Mouse (Mus musculus): ENCODE data around the gene Rtl6.

The Rtl6 gene

DNA sequence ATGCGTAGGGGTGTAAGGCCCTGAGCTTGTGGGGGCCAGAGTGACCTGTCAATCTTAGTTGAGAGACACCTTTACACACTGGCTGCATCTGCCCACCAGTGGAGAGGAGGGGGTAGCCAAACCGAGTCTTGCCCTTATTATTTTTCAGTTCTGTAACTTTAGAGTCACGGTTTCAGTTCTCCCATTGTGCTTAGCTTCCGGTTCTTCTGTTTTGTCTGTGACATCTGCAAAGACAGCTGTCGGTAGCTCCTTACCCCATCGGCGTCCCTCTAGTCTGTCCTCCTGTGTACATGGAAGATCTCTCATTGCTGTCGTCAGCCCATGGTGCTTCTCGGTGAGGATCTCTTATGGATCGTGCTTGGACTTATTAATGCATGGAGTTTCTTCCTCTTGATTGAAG is 20.5 kb downstream of the Rtl6 start:
- DNase-seq (ENCODE audit: low read depth, low spot score) = no peak

DNA sequence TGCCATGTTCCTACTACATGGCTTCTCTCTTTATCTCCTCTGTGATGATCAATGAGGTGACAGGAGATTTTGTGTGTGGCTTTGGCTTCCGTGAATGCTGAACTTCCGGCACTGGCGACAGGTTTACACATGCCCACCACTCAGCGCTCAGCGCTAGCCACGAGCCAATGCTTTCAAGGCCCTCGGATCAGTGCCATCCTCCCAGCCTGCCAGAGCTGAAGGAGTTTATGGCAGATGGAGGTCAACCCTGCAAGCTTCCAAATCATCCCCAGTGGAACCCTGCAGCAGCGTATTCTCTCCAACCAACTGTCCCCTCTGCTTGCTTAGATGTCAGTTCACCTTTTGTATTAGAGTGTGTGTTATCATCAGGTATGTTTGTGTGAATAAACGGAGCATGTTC is 21.0 kb downstream of the Rtl6 start:
- no peak for DNase-seq (ENCODE audit: low read depth, low spot score)

DNA sequence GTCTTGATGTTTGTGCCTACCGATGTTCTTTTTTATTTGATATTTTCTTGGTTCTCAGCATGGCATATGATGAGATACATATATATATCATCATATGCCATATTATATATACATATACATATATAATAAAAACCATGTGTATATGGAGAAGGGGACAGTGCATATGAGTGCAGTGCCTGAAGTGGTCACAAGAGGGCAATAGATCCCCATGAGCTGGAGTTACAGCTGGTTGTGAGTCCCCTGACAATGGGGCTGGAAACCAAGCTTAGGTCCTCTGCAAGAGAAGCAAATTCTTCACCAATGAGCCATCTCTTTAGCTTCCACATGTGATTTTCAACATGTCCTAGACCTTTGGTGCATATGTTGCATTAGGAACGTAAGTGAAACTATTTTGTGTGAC is 21.7 kb downstream of the Rtl6 start:
- no peak for DNase-seq (ENCODE audit: low read depth, low spot score)

DNA sequence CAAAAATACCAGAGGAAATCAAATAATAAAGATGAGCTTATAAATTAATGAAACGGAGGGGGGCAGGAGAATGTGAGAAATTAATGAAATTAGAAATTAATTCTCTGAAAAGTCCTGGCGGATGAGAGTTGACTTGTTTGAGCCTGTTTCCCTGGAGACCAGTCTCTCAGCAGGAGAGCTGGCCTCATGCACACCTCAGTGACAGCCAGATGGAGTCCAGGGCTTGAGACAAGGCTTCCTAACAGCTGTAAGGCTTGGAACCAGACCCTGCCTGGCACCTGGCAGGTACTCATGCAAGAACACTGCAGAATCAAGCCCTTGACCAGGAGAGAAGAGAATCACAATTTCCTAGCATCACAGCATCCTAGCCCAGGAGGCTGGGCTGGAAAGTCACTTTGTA is 25.4 kb downstream of the Rtl6 start:
- peak; percentile 33 for DNase-seq (ENCODE audit: low read depth, low spot score)

DNA sequence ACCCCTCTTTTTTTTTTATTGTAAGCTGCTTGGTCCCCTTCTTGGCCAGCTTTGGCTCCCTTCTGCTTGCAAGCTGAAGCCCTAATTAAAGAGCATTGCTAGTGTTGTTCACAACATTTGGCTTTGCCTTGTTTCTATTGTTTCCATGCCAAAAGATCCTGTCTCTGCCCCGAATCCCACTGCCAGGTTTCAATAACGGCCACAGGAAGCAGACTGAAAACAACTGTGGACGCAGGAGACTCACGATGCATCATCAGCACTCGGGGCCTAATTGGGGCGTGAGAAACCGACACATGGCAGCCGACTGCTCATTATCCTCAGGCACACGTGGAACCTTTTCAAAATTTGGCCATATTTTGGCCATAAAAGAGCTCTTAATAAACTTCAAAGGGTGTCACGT is 26.1 kb downstream of the Rtl6 start:
- peak; percentile 48 for DNase-seq (ENCODE audit: low read depth, low spot score)

DNA sequence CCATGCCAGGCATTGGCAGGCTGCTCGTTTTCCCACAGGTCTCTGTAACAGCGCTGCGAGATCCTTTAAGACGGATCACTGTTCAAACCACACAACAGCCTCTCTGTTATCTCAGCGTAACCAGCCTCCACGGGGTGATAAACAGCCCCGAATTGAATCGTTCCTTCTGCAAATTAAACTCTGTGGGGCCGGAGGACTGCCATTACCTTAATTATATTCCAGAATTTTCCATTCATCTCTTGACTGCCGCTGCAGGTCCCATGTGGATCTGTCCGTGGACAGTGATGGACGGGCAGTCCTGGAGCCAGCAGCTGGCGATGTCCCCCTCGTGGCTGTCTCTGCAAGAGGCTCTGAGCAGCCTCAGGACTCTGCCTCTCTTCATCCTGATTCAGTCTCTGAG is 30.7 kb downstream of the Rtl6 start:
- no peak for DNase-seq (ENCODE audit: low read depth, low spot score)

DNA sequence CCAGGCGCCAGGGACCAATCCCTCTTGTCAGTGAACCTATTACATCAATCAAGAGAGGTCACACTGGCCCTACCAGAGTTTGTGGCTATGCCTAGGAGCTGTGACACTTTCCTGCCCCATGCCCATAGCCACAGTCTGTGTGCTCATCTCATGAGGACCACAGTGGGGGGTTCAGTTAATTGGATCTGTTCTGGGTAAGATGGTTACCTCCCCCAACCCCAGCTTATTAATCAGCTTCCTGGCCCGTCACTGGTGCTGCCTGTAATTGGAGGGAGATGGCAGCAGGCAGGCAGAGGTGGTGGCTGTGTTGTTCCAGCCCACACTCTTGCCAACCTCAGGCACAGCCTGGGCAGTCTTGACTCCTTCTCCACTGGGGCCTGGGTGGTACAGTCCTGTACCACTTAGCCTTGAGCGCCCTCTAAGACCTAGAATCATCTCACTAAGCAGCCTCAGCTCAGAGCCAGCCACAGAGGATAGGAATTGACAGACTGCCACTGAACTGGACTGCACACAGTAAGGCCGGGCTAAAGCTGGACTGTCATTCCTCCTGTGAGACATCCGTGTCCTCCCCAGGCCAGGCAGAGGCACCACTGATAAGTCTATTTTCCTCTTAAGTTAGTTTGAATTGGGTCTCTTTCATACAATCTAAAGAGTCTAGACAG is 32.3 kb downstream of the Rtl6 start:
- DNase-seq (ENCODE audit: low read depth, low spot score) = no peak

DNA sequence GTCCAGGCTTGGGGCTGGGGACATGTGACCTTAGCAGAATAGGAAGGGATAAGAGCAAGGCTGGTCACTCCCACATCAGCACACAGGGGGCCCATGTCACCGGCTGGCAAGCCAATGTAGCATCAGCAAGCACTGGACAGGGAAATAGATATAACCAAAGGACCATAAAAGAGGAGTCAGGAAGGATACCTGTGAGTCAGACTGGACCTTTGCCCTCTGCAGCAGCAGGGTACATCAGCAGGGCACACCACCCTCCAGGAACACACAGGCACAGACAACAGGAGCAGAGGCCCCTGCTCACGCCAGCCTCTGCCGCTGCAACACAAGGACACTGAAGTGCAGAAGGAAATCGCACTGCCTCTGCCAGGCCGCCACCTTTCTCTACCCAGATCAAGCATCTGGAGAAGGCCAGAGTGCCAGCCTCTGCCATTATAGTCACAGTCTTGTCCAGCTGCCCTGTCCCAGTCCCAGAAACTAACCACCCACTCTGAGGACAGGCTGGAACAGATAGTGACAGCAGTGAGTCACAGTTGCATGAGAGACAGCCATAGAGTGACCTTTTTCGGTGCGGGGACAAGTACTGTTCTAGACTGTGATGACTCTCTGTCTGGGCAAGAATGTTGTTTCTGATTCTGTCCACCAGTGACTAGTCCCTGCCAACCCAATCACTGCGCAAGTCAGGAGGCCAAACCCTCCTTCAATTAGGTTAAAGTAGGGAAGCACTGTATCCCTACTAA is 34.5 kb downstream of the Rtl6 start:
- no peak for DNase-seq (ENCODE audit: low read depth, low spot score)

DNA sequence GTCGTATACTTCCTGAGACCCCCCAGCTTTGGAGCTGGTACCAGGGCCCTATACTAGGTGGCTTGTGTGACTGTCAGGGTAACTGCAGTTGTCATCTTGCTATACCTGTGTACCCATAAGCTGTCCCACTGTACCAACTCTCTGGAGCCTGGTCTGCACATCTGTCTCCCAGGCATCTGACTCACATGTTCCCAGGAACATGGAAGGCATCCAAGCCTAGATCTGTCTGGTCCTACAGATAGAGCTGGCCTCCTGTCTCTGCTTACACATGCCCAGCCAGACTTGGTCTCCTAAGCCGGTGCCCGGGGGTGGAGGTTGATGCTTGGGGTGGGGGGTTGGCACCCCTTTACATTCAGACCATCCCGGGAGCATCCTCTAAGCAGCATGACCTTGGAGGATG is 36.1 kb downstream of the Rtl6 start:
- peak; percentile 59 for DNase-seq (ENCODE audit: low read depth, low spot score)

DNA sequence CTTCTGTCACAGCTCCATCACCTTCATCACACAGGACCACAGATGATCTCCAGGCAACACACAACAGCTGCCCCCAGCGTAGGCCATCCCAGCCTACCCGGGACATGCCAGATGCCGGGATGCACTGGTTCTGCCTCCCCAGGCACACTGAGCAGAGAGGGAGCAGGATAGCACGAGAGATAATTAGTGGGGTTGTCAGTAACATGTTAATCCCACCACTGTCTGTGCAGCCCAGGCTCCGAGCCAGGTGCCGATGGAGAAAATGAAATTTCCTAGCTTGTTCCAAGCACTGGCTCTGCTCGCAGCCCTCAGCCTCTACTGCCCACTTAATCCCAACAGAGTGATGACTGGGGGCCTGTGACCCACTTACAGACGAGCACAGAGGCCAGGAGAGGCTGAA is 39.1 kb downstream of the Rtl6 start:
- no peak for DNase-seq (ENCODE audit: low read depth, low spot score)

DNA sequence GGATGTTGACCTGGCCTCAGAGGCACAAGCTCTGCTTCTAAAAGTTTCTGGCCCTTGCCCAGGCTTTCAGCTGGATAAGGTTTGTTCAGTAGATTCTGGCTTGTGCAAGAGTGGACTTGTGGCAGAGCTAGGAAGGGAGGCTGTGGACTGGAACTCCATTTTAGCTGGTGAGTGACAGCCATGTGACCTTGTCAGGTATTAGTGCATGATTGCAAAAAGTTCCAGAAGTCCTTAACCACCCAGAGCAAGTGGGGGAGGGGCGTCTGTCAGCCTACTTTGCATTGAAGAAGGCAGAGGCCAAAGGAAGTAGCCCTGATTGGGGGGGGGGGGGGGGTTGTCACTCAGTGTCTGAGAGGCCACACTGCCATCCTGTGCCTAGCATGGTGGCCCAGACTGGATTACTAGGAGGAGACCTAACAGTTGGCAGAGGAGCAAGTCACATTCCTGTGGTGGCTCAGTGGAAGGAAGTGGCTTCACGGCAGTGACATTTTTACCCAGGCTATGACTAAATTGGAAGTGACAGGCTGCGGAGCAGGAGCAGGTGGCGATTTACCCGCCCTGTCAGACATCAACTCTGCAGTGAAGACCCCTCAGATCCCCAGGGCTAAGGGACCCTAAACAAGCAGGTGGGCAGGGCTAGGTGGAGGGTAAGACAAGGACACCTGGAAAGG is 44.9 kb downstream of the Rtl6 start:
- no peak for DNase-seq (ENCODE audit: low read depth, low spot score)

DNA sequence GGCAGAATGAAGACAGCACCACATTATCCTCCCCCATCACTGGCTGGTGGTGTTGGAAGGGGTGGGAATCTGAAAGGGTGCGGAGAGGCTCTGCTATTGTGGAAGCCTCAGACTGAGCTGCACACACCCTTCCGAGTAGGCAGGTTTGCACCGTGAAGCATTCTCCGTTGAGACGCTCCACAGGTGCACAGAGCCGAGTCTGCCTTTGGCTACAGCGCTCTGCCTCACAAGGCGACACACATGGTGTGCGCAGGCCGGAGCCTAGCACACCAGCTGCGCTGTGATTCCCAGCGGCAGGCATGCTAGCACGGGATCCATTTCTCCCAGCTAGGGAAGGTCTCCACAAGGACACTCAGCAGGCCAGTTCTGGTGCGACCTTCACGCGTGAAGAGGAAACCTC is 47.6 kb downstream of the Rtl6 start:
- peak; percentile 83 for DNase-seq (ENCODE audit: low read depth, low spot score)

DNA sequence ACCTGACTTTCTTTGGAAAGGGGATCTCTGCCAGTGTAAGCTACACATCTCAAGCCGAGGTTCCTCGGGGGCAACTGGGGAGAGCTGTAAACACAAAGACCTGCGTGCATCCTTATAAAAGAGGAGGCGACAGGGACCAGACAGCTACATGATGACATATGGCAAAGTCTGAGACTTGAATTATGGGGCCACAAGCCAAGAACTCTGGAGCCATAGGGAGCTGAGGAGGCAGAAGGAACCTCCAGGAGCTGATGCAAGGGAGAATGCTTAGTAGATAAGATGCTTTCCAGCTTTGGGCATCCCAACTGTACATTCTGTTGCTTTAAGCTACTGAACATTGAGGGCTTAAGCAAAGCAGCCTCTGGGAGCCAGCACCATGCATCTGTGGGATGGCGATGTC is 48.5 kb downstream of the Rtl6 start:
- peak; percentile 66 for DNase-seq (ENCODE audit: low read depth, low spot score)

DNA sequence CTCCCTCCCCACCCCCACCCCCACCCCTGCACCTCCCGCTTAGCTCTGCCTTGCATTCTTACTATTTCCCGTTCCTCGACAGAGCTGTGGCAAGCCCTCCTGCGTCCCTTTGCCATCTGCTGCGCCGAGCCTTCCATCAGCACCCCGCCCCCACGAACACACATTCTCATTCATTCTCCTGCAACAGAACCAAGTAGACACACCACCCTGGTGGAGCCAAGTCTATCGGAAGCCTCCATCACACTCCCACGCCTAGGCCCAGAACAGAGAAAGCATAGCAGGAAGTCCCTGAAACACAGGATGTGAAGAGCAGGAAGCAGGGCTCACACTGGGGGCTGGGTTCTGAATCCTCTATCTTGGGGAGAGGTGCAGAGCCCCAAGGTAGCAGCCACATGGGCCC is 51.6 kb downstream of the Rtl6 start:
- DNase-seq (ENCODE audit: low read depth, low spot score) = peak; percentile 84

DNA sequence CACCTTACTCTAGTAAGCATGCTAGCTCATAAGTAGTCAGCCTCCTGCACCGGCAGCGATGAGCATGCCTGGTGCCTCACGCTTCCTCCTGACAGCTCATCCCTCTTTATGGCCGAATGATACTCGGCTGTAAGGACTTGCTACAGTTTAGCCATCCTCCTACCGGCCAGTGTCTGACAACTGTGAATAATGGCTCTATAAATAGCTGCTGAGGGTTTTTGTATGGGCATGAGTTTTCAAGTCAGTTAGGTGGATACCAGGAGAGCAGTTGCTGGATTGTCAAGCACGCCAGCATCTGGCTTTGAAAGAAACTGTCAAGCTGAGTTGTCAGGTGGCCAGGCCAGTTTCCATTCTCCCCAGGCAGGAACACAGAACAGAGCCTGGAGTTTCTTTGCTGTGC is 52.7 kb downstream of the Rtl6 start:
- peak; percentile 57 for DNase-seq (ENCODE audit: low read depth, low spot score)

Data from brain, adult 2 months (tissue).